Comparison of ENCODE assay signal across 34 mouse cellular contexts in genomic region chr13:42650228-42650627, GRCm38 (mm10). TPM values are rescaled to one million over a fixed set of nuclear protein-coding genes. Genes with fewer than 3 reads are reported as not detected.
"Had no signal": no experiment of that assay in that cellular context is flagged by ENCODE, and none has a peak within 500 bp of the region (broad histone marks: within the 10 kb centered on the region; RNA-seq: fewer than 3 reads in every experiment).

No protein-coding gene starts in this region.

- DNase-seq: left cerebral cortex, postnatal 4 days; liver; liver, embryonic 13.5 days; liver, postnatal 0 days; lung, adult 18-20 months; lung, adult 2 months; lung, embryonic 14.5 days; lung, postnatal 10 days; lung, postnatal 14 days; lung, postnatal 36 days; lung, postnatal 4 days; midbrain, embryonic 14.5 days had no signal

- ATAC-seq: liver, embryonic 12.5 days; liver, postnatal 0 days; lung, postnatal 0 days; midbrain, embryonic 13.5 days; midbrain, embryonic 15.5 days; midbrain, embryonic 16.5 days had no signal

- H3K27ac ChIP-seq: limb, embryonic 10.5 days; limb, embryonic 12.5 days; limb, embryonic 13.5 days; limb, embryonic 15.5 days; liver, embryonic 12.5 days; liver, embryonic 13.5 days; liver, embryonic 14.5 days; liver, embryonic 15.5 days; lung, embryonic 15.5 days; macrophage; midbrain, embryonic 10.5 days; midbrain, embryonic 12.5 days; midbrain, embryonic 13.5 days; midbrain, embryonic 15.5 days; neural tube, embryonic 12.5 days; neural tube, embryonic 13.5 days had no signal

- H3K4me2 ChIP-seq: limb, embryonic 12.5 days; limb, embryonic 13.5 days; limb, embryonic 15.5 days; liver, embryonic 11.5 days; liver, embryonic 12.5 days; liver, embryonic 13.5 days; liver, embryonic 15.5 days; lung, embryonic 14.5 days; lung, embryonic 15.5 days; midbrain, embryonic 11.5 days; midbrain, embryonic 12.5 days; midbrain, embryonic 13.5 days; midbrain, embryonic 15.5 days; neural tube, embryonic 12.5 days; neural tube, embryonic 13.5 days had no signal

- H3K36me3 ChIP-seq: limb, embryonic 10.5 days; limb, embryonic 12.5 days; limb, embryonic 13.5 days; limb, embryonic 15.5 days; liver, embryonic 12.5 days; liver, embryonic 13.5 days; liver, embryonic 15.5 days; lung, embryonic 15.5 days; midbrain, embryonic 10.5 days; midbrain, embryonic 12.5 days; midbrain, embryonic 13.5 days; midbrain, embryonic 15.5 days; neural tube, embryonic 12.5 days; neural tube, embryonic 13.5 days had no signal

- H3K27me3 ChIP-seq: limb, embryonic 12.5 days; limb, embryonic 13.5 days; limb, embryonic 15.5 days; liver, embryonic 12.5 days; liver, embryonic 13.5 days; liver, embryonic 15.5 days; megakaryocyte, embryonic 14.5 days; midbrain, embryonic 12.5 days; midbrain, embryonic 13.5 days; midbrain, embryonic 15.5 days; neural tube, embryonic 12.5 days; neural tube, embryonic 13.5 days had no signal

- H3K4me3 ChIP-seq: limb, embryonic 10.5 days; limb, embryonic 12.5 days; limb, embryonic 13.5 days; limb, embryonic 15.5 days; liver, embryonic 12.5 days; liver, embryonic 13.5 days; liver, embryonic 15.5 days; lung, embryonic 15.5 days; megakaryocyte, embryonic 14.5 days; midbrain, embryonic 10.5 days; midbrain, embryonic 12.5 days; midbrain, embryonic 13.5 days; midbrain, embryonic 15.5 days; myocyte; neural tube, embryonic 12.5 days; neural tube, embryonic 13.5 days had no signal

- H3K4me1 ChIP-seq: limb, embryonic 10.5 days; limb, embryonic 12.5 days; limb, embryonic 13.5 days; limb, embryonic 15.5 days; liver, embryonic 12.5 days; liver, embryonic 13.5 days; liver, embryonic 15.5 days; lung, embryonic 15.5 days; megakaryocyte, embryonic 14.5 days; midbrain, embryonic 15.5 days; neural tube, embryonic 12.5 days; neural tube, embryonic 13.5 days had no signal

- H3K9ac ChIP-seq: limb, embryonic 12.5 days; limb, embryonic 13.5 days; limb, embryonic 15.5 days; liver, embryonic 12.5 days; liver, embryonic 13.5 days; liver, embryonic 14.5 days; liver, embryonic 15.5 days; liver, postnatal 0 days; lung, embryonic 14.5 days; lung, embryonic 15.5 days; midbrain, embryonic 12.5 days; midbrain, embryonic 13.5 days; midbrain, embryonic 15.5 days; neural tube, embryonic 12.5 days; neural tube, embryonic 13.5 days had no signal

- H3K9me3 ChIP-seq: limb, embryonic 10.5 days; limb, embryonic 12.5 days; limb, embryonic 13.5 days; limb, embryonic 15.5 days; liver, embryonic 12.5 days; liver, embryonic 13.5 days; liver, embryonic 15.5 days; lung, embryonic 15.5 days; megakaryocyte, embryonic 14.5 days; midbrain, embryonic 10.5 days; midbrain, embryonic 12.5 days; midbrain, embryonic 13.5 days; midbrain, embryonic 15.5 days; neural tube, embryonic 12.5 days; neural tube, embryonic 13.5 days had no signal

RNA-seq across cellular contexts. Expression of gene Phactr1, which starts 30.2 kb away (rescaled TPM):
- total RNA-seq: monocyte, adult 5-6 weeks had no signal
- polyA plus RNA-seq: myocyte had no signal
